Mouse (Mus musculus) heart, postnatal 14 days (tissue): Measurements from ENCODE around the gene Acbd6. TPM values are rescaled to one million over a fixed set of nuclear protein-coding genes. Genes with fewer than 3 reads are reported as not detected.

ENCODE experiments used
- DNase-seq, 2 experiments: peaks; one replicate each; pipeline ENCODE4 v3.0.0; 2021 to 2022
- intact Hi-C: fragments of 180-260 bp; cut with DNase I; formaldehyde crosslinking; loops from one replicate; pipeline ENCODE4 v1.15.1; 2025
- long read RNA-seq, 2 experiments: library from polyadenylated mRNA; stranded (forward); transcript quantifications; one replicate each; pipeline ENCODE4 v2.0.0; 2021
- total RNA-seq, 2 experiments: library from RNA; stranded (reverse); gene quantifications; 2 replicates each; pipeline ENCODE4 v1.2.3; 2021

Acbd6 gene
- total RNA-seq: 10 to 100 TPM; 46.4 to 50.3 TPM
- long read RNA-seq, experiment 1, full-length matches to known transcripts: 40 of 41 reads
- long read RNA-seq, experiment 1, partial matches to known transcripts: 0 of 41 reads
- long read RNA-seq, experiment 1, other reads (novel, unspliced or antisense): 1 of 41 reads
- long read RNA-seq, experiment 2, full-length matches to known transcripts: 38 of 43 reads
- long read RNA-seq, experiment 2, partial matches to known transcripts: 1 of 43 reads
- long read RNA-seq, experiment 2, other reads (novel, unspliced or antisense): 4 of 43 reads

DNA sequence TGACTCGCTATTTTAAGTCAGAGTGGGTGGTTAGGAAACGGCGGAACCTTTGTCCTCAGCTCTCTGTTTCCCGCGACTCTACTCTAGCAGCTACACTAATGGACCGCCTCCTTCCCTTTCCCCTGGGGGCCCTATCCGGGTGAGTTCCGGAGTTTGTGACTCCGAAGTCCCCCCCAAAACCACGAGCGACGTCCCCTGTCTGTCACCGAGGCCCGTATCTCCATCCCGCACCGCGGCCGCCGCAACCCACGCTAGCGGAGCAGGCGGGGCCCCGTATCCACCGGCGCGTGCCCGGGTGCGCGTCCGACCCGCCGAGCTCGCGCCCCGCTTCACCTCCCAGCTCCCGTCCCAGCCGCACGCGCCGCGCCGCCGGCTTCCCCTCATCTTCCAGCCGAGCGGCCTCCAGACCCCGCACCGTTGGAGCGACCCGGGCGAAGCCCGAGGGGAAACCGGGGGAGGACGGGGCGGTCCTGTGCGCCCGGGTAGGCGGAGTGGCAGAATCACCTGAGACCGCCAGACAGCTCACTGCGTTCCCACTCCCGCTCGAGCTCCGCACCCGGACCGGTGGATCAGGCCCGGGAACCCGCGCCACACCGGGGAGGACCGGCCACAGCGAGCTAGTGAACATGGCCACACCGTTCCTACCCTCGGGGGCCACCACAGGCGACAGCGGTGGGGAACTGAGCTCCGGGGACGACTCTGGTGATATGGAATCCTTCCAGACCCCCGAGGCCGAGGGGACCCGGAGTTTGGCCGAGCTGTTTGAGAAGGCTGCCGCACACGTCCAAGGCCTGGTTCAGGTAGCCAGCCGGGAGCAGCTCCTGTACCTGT lies at the start of gene Acbd6:
Acbd6 (plus strand) TSS at position 109 of the 831 bp plus-strand sequence.
- DNase-seq: peak; percentile 71 to 82

DNA sequence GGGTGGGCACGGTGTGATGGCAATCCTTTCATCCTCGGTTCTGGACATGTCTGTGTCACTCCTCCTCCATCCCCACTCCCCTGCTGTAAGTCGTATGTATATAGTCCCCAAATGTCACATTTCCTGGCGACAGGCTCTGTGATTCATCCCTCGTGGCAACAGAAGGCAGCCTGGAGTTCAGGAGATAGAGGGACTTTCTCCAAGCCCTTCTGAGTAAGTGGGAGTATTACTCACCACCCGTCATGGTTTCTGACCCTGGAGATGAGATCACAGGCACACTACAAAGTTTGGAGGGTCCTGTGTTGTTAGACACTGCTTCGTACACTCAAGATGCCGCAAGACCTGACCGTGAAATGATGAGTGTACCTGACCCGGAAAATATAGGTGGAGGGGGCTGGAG lies 47.7 kb upstream of the Acbd6 start:
- intact Hi-C loops: no loop called here
- no peak for DNase-seq

More for the DNA sequence above, at the start of gene Acbd6:
- intact Hi-C loops: no loop called here

DNA sequence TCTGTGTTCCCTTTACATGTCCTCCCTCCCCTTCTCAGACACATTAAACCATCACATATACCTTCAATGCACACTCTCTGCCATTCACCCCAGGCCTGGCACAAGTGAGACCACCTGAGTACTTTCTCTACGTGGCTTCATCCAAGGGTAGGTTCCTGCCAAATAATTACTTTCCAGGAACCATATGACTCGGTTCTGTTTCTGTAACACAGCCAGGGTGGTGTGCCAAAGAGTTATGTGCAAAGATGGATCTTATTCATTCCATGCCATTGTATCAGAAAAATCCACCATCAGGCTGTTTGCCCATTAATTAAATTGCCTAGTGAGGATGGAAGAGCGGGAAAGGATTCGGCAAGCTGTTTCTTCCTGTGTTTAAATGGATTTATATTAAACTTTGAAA lies 42.1 kb upstream of the Acbd6 start:
- no peak for DNase-seq
- intact Hi-C loops: loop anchor here (5.0 kb wide), 1 partner anchor 224 kb away; no protein-coding TSS in a partner anchor

DNA sequence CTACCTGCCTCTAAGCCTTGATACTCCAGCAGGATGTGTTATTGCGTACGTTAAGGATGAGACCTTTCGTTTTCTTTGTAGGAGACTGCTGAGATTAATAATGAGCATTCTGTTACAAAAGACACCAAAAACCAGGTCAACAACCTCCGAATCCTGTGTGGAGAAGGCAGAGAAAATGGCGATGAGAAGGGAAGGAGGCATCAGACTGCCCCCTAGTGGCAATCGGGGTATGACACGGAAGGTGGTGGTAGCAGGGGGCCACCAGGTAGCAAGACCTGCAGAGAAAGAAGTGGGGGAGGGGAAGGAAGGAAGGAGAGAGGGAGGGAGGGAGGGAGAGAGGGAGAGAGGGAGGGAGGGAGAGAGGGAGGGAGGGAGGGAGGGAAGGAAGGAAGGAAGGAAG lies 41.3 kb upstream of the Acbd6 start:
- peak; percentile 55 to 69 for DNase-seq

DNA sequence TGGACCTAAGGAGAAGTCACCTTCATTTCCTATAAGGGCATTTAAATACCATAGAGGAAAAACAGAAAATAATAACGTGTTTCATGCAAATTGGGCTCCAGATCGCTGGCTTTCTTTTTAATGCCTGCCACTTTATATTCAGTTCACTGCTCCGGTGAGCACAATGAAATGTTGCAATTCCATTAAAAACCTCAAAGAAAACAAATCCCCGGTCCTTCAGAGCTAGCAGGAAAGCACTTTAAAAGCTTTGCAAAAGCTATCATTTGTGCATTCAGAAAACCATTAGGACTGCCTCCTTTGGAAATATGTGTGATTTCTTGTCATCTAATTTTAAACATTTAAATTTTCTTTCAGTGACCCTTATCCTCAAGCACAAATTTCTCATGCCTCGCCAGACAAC lies 40.9 kb upstream of the Acbd6 start:
- no peak for DNase-seq
- intact Hi-C loops: loop anchor here (5.0 kb wide), 1 partner anchor 225 kb away; no protein-coding TSS in a partner anchor

More for the DNA sequence above, 41.3 kb upstream of the Acbd6 start:
- intact Hi-C loops: loop anchor here (5.0 kb wide), 1 partner anchor 224 kb away; no protein-coding TSS in a partner anchor

DNA sequence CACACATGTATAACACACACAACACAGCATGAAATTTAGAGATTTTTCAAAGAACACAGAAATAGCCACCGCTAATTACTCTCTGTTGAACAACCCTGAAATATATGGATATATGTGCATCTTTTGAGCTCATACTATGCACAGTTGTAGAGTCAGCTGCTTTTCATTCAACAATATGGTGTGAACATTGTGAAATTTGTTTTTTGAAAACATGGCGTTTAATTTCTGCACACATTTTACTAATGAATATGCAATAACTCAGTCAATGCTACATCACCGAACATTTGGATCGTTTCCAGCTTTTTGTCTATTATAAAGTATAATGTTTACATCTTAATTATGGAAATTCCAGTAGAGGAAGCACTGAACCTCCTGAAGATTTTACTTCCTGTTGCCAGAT lies 37.6 kb upstream of the Acbd6 start:
- DNase-seq: no peak
- intact Hi-C loops: no loop called here

DNA sequence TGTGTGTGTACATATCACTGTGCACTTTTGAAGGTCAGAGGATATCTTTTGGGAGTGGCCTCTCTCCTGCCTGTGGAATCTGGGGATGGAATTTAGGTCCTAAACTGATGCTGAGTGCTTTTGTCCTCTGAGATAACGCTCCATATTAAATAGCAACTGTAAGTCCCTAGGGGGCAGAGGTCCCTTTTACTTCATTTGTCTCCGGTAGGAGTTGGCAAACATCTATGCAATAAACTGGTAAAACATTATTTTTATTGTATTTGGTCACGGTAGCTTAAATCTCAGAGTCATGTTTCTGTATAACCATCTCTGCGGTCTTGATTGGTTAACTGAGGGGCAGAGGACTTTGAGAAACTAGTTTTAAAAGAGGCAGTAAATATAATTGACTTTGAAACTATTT lies 35.4 kb upstream of the Acbd6 start:
- DNase-seq: no peak
- intact Hi-C loops: no loop called here

DNA sequence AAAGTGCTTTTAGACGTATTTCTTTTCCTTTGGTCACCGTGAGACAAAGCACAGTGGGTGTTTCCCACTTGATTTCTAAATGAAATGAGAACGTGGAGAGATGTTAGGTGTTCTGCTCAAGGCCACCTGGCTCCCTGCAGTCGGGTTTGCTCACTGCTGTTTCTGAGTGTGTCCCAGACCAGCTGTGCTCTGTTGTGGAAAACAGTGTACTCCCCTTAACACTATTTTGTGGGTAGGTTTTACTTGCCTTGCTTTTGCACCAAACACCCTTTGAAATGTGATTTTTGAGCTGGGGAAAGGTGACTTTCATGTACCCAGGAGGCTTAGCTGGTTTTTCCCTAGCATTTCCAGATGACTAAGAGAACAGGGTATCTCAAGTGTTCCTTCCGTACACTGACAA lies 31.7 kb upstream of the Acbd6 start:
- no peak for DNase-seq

DNA sequence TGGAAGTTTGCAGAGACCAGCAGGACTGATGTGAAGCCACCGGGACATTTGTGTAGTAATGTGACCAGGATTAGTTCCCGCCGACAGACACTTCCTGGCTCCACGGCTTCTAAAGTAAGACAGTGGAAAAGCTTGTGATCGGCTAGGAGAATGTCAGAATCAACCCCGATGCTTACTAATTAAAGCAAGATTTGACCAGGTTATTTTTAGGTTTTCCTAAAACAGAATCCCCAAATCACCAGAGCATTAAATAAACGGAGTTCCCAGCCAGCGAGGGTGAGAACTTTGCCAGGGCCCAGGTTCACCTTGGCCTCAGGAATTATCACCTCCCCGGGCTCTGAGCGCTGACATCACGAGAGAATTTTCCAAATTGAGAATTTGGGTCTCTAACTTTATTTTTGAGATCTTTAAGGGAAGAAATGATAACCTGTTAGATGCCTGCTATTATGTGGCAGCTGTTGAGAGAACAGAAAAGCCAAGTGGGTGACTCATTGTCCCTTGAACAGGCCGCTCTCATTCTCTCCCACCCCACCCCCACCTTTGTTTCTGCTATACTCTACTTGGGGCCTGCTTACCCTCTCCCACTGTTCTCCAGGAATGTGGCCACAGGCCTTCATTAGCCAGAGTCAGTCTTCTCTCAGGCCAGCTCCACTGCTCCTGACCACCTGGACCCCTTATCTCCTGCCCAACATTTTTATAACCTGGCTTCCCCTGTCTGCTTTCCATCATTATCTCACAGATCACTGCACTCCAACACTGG lies 30.7 kb upstream of the Acbd6 start:
- DNase-seq: peak in 1 of 2 experiments; percentile 25
- intact Hi-C loops: no loop called here

More for the DNA sequence above, 31.7 kb upstream of the Acbd6 start:
- intact Hi-C loops: no loop called here

DNA sequence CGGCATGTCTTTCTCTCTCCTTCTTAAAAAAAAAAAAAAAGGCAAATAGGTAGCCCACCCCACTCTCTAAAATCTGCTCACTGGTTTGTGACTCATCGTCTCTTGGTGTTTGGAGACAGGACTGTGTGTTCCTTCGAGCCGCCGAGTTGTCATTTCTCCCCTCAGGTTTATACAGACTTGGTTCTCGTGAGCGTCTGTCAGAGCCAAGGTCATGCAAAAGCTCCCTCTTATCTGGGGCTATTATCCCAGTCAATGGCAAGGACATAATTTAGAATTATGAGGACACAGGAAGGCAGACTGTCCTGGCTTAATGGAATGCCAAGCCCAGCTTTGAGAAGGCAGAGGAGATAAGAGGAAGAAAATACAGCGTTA lies 30.1 kb upstream of the Acbd6 start:
- intact Hi-C loops: no loop called here

DNA sequence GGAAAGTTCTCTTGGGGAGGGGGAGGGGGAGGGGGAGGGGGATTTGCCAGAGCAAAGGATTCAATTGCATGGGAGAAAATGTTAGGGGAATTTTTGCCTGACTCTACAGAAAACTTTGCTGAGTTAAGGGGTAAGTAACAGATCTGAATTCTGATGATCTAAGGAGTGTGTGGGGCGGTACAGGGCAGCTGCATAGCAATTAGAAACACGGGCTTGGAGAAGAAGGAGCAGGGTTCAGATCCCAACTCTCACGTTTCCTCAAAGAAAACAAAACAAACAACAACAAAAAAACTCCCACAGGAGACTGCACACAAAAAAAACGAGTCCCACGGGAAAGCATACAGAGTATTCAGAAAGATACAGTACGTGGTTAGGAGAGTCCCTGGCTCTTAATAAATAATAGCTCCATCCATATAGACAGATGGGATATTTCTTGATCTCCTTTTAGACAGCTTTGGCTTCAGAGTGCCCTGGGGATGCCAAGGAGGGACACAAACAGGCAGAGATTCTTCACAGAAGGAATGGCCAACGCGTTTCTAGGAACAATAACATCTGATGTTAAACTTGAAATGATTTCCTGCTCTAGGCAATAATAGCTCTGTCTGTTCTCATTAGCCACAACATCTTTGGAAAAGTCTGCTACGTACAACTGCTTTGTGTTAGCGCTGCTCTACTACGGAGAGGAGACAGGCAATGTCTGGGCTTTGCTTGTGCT lies 29.4 kb upstream of the Acbd6 start:
- no peak for DNase-seq
- intact Hi-C loops: no loop called here

More for the DNA sequence above, 30.1 kb upstream of the Acbd6 start:
- no peak for DNase-seq

DNA sequence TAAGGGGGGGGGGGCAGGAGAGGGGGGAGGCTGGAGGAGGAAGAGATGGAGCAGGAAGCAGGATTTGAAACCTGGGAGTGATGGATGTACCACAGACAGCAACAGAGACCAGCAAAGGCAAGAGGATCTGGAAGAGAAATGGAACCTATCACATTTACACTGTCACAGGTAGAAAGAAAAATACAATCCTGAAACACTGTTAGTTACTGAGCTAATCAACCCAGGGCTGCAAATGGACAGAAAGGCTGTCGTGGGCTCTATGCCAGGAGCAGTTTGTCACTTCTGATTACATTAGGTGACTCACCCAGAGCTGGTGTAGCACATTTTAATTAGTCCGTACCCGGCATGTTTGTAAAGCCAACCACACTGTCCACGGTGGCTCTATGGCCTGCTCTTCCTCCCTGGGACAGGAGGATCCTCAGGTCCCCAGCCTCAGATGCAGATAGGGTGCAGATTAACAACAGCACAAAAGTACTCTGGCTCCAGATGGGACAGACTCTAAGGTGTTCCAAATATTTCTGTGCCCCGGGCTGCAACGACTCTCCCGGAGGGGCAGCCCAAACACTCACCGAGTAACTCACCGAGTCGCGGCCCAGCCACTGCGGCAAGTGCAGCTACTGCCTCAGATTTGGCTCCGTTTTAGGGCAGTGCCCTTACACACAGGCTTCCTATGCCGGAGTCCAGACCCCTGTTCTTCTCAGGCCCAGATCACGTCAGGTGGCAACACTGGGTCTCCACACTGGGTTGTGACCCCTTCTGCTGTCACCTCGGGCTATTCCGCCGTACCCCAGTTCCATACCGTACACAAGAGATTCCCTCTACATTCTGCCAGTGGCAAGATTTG lies 28.6 kb upstream of the Acbd6 start:
- intact Hi-C loops: no loop called here
- no peak for DNase-seq

DNA sequence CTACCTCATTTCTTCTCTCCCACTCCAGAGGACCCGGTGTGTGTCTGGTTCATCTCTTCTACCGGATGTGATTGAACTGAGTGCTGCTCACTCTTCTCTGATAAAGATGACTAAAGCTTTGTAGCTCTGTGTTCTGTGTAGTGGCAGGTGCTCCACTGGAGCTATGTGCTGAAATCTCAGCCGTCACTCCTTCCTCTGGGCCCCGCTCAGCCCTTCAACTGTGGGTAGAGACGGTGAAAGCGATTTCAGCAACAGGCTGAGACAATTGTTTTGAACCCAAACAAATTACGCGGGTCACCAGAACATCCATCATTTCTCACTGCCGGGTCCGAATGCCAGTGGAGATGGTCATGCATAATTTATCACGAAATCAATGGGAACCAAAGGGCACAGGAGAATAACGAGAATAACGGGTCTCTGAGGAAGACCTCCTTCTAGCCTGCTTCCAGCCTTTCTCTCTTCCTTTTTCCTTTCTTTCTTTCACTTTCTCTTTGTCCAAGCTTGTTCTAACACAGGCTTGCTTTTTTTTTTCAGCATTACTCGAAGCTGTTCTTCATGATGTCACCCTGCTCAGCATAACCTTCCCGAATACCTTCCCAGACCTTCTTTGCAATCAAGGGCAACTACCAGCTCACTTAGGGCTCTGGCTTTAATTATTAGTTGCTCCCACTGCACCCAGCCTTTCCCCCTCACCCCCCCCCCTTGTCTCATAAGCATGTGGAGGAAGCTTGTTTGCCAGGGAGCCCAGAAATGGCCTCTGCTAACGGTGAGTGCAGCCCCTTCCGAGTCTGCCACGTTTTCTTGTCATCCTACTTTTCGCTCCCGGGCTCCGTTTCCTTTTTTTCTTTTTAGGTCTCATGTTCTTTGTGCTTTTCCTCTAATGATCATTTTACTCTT lies 27.1 kb upstream of the Acbd6 start:
- no peak for DNase-seq
- intact Hi-C loops: loop anchor here (5.0 to 10.0 kb wide), 3 partner anchors 114 to 506 kb away; partner anchors contain the start of gene Xpr1

DNA sequence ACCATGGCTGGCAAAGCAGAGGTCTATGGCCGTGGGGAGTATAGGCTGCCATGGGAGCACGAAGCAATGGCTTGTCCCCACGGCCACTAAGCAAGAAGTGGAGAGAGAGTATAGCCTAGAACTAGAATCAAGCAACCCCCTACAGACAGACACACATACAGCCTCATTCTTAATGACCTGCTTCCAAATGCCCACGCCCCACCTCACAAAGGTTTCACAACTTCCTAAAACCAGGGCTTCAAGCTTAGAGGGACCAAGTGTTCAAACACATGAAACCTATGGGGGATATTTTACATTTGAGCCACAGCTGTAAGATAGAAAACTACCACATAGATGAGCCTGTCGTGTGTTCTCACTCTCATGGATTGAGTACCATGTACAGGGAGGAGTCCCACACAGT lies 25.5 kb upstream of the Acbd6 start:
- intact Hi-C loops: loop anchor here (5.0 to 10.0 kb wide), 3 partner anchors 115 to 508 kb away; partner anchors contain the start of gene Xpr1
- DNase-seq: no peak

DNA sequence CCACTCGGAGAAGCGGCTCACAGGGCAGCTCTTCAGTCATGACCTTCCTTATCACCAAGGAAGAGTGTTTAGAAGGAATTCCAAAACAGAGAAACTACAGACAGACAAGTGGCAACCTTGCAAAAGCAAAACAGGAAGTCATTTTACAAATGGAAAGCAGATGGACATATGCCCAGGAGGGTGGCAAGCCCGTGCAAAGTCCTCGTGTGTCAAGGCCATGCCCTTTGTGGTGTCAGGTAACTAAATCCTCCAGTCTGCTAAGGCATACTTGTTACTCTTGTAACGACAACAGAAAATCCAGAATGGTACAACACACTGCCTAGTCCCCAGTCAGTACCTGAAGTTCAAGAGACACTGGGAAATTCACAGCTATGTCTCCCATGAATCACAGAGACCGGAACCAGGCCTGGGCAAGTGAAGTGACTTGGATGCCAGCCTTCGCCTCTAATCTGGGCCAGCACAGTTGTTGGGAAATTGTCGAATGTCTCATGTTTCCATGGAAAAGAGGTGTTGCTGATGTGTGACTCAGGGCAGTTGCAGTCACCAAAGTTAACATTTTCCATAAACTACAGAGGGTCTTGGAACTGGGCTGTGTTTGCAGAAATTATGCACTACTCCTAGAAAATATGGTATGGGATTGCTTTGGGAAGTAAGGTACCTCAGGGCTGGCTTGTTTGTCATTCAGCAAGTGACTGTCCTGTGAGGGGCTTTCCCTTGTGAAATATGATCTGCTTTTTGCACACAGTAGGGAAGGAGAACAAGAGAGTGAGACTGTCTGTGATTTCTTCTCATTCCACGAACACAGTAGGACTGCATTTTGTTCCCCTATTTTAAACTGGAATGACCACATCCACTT lies 24.9 kb upstream of the Acbd6 start:
- peak in 1 of 2 experiments; percentile 24 for DNase-seq
- intact Hi-C loops: loop anchor here (5.0 to 10.0 kb wide), 3 partner anchors 116 to 508 kb away; partner anchors contain the start of gene Xpr1

DNA sequence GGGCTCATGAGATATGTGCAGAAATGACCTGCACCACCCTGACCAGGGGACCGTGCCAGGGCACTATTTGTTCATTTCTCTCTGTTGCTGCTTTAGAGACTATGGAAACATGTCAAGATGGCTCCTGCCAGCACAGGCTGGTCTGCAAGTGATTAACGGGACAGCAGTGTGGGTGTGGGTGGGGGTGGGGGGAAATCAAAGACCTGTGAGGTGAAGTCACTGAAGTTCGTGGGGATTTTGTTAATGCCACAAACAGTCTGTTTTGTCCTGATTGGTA lies 24.3 kb upstream of the Acbd6 start:
- DNase-seq: no peak
- intact Hi-C loops: loop anchor here (5.0 to 10.0 kb wide), 3 partner anchors 116 to 509 kb away; partner anchors contain the start of gene Xpr1

DNA sequence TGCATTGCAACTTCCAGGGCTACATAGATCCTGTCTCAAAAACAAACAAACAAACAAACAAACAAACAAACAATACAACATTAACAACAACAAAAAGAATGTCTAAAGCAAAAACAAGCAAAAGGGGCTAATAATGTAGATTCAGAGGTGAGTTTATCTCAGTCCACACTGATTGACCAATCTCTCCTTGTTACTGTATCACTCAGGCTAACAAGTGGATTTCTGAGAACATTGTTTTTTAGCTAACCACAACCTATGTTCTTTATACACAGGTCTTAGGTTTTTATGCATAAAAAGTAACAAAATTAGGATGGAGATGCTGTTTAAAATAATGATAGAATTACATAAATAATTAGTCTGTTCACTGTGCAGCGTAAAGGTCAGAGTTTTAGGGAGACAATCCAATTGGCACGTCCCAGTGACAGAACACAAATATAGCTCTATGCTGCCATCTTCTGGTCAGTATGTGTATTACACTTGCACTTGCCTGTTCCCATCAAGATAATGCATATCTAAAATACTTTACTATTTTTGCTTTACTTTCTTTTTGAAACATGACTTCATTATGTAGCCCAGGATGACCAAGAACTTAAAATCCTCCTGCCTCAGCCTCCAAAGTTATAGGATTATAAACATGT lies 20.8 kb upstream of the Acbd6 start:
- intact Hi-C loops: loop anchor here (1.0 to 10.0 kb wide), 2 partner anchors 244 to 512 kb away; no protein-coding TSS in a partner anchor
- DNase-seq: peak; percentile 41 to 73
